Mouse (Mus musculus): ENCODE measurements around the gene Cep57l1.

Gene Cep57l1

GRCm38 (mm10) chr10:41670196-41670595, 139.5 kb downstream of the Cep57l1 start:
- no peak for DNase-seq

Measured in thymus, postnatal 4 days (tissue).